Mouse (Mus musculus): ENCODE data around the gene Ugt1a9. TPM values are rescaled to one million over a fixed set of nuclear protein-coding genes. Genes with fewer than 3 reads are reported as not detected.
"Not testable (repeated sequence)": the region's sequence is repeated elsewhere in the genome, so short reads cannot be mapped to it uniquely, and the experiment has no call there.

The Ugt1a9 gene
- polyA plus RNA-seq, 1 experiment from 2014 or later: not detected

- 19% methylated on average over 4 of the region's 4 CpGs for WGBS
- not testable (repeated sequence) for ATAC-seq (ENCODE audit: low FRiP score); H3K9ac ChIP-seq
These were observed 50.0 kb downstream of the Ugt1a9 start for GRCm38 (mm10) chr1:88120550-88120949.

GRCm38 (mm10) chr1:88121521-88121920 lies 50.9 kb downstream of the Ugt1a9 start:
- WGBS: no CpG with 5 or more reads among the region's 1 CpGs
- H3K4me2 ChIP-seq; H3K4me3 ChIP-seq; H3K9ac ChIP-seq; H3K9me3 ChIP-seq; H3K4me1 ChIP-seq (replicated peaks); H3K36me3 ChIP-seq; H3K27me3 ChIP-seq; ATAC-seq (ENCODE audit: low FRiP score); H3K27ac ChIP-seq: not testable (repeated sequence)

More at GRCm38 (mm10) chr1:88120550-88120949, 50.0 kb downstream of the Ugt1a9 start:
- H3K27me3 ChIP-seq; H3K4me3 ChIP-seq; H3K9me3 ChIP-seq; H3K27ac ChIP-seq; H3K36me3 ChIP-seq; H3K4me1 ChIP-seq (replicated peaks); H3K4me2 ChIP-seq: not testable (repeated sequence)

- H3K27me3 ChIP-seq; H3K27ac ChIP-seq; H3K4me1 ChIP-seq (replicated peaks); H3K9ac ChIP-seq; ATAC-seq (ENCODE audit: low FRiP score); H3K36me3 ChIP-seq; H3K4me3 ChIP-seq; H3K9me3 ChIP-seq; H3K4me2 ChIP-seq: not testable (repeated sequence)
- 83% methylated on average over 4 of the region's 4 CpGs for WGBS
These were observed 55.3 kb downstream of the Ugt1a9 start for GRCm38 (mm10) chr1:88125827-88126360.

GRCm38 (mm10) chr1:88129091-88129490 lies 58.5 kb downstream of the Ugt1a9 start:
- H3K9ac ChIP-seq; H3K4me3 ChIP-seq; ATAC-seq (ENCODE audit: low FRiP score); H3K27ac ChIP-seq; H3K4me2 ChIP-seq; H3K4me1 ChIP-seq (replicated peaks); H3K36me3 ChIP-seq; H3K27me3 ChIP-seq; H3K9me3 ChIP-seq: not testable (repeated sequence)
- WGBS: 83% methylated on average over 2 of the region's 2 CpGs

- not testable (repeated sequence) for H3K4me1 ChIP-seq (replicated peaks); H3K4me2 ChIP-seq; H3K9me3 ChIP-seq; H3K4me3 ChIP-seq; H3K27ac ChIP-seq; H3K36me3 ChIP-seq; H3K27me3 ChIP-seq; ATAC-seq (ENCODE audit: low FRiP score); H3K9ac ChIP-seq
- WGBS: 90% methylated on average over 1 of the region's 1 CpGs
These were observed 59.6 kb downstream of the Ugt1a9 start for GRCm38 (mm10) chr1:88130223-88130622.

GRCm38 (mm10) chr1:88133908-88134456 lies 63.4 kb downstream of the Ugt1a9 start:
- Histone ChIP-seq H3K27ac (peak overlapping the region; percentile 67), H3K9me3 (no peaks in the 10 kb centered on the region), H3K27me3 (no peaks in the 10 kb centered on the region), H3K9ac (no peak overlapping the region), H3K4me2 (no peak overlapping the region), H3K4me1 (replicated peaks) (peaks cover 7% of the 10 kb centered on the region; the same call in 1 of the 2 replicates), H3K4me3 (no peak overlapping the region), H3K36me3 (no peaks in the 10 kb centered on the region)
- ATAC-seq (ENCODE audit: low FRiP score): peak; percentile 57
- WGBS: 58% methylated on average over 3 of the region's 3 CpGs

GRCm38 (mm10) chr1:88134457-88135011 lies 63.9 kb downstream of the Ugt1a9 start, which contains the start of gene Ugt1a6a:
TSS of gene Ugt1a6a (plus strand) at chr1:88134809.
- not testable (repeated sequence) for H3K4me3 ChIP-seq; H3K9me3 ChIP-seq; H3K27me3 ChIP-seq; H3K36me3 ChIP-seq; H3K9ac ChIP-seq; H3K4me1 ChIP-seq (replicated peaks); H3K4me2 ChIP-seq
- ATAC-seq (ENCODE audit: low FRiP score): peak; percentile 72
- peak within 1 kb of the TSS; percentile 67 for H3K27ac ChIP-seq
- WGBS: 44% methylated on average over 5 of the region's 5 CpGs

GRCm38 (mm10) chr1:88135229-88135904 lies 64.8 kb downstream of the Ugt1a9 start:
- 87% methylated on average over 6 of the region's 6 CpGs for WGBS
- H3K27ac ChIP-seq; H3K36me3 ChIP-seq; ATAC-seq (ENCODE audit: low FRiP score); H3K4me3 ChIP-seq; H3K4me2 ChIP-seq; H3K27me3 ChIP-seq; H3K4me1 ChIP-seq (replicated peaks); H3K9ac ChIP-seq; H3K9me3 ChIP-seq: not testable (repeated sequence)

GRCm38 (mm10) chr1:88136646-88137045 lies 66.0 kb downstream of the Ugt1a9 start:
- Histone ChIP-seq H3K27ac (no peak overlapping the region), H3K4me1 (replicated peaks) (peaks cover 7% of the 10 kb centered on the region; the same call in 1 of the 2 replicates), H3K4me2 (no peak overlapping the region), H3K9ac (no peak overlapping the region), H3K4me3 (no peak overlapping the region), H3K36me3 (no peaks in the 10 kb centered on the region), H3K27me3 (no peaks in the 10 kb centered on the region), H3K9me3 (no peaks in the 10 kb centered on the region)
- 71% methylated on average over 2 of the region's 2 CpGs for WGBS
- ATAC-seq (ENCODE audit: low FRiP score): no peak

- no peak overlapping the region for H3K4me2 ChIP-seq
- no peak for ATAC-seq (ENCODE audit: low FRiP score)
- H3K27me3 ChIP-seq: no peaks in the 10 kb centered on the region
- H3K9me3 ChIP-seq: no peaks in the 10 kb centered on the region
- no peak overlapping the region for H3K9ac ChIP-seq
- 94% methylated on average over 3 of the region's 3 CpGs for WGBS
- H3K27ac ChIP-seq: no peak overlapping the region
- no peak overlapping the region for H3K4me3 ChIP-seq
- peaks cover 7% of the 10 kb centered on the region; the same call in 1 of the 2 replicates for H3K4me1 ChIP-seq (replicated peaks)
- no peaks in the 10 kb centered on the region for H3K36me3 ChIP-seq
These were observed 66.7 kb downstream of the Ugt1a9 start for GRCm38 (mm10) chr1:88137264-88137663.

- ATAC-seq (ENCODE audit: low FRiP score): no peak
- Histone ChIP-seq H3K27me3 (no peaks in the 10 kb centered on the region), H3K4me2 (no peak overlapping the region), H3K9ac (no peak overlapping the region), H3K4me1 (replicated peaks) (peaks cover 7% of the 10 kb centered on the region; the same call in 1 of the 2 replicates), H3K4me3 (no peak overlapping the region), H3K9me3 (no peaks in the 10 kb centered on the region), H3K36me3 (no peaks in the 10 kb centered on the region), H3K27ac (no peak overlapping the region)
- WGBS: 91% methylated on average over 1 of the region's 1 CpGs
These were observed 67.5 kb downstream of the Ugt1a9 start for GRCm38 (mm10) chr1:88138145-88138544.

GRCm38 (mm10) chr1:88140492-88140891 lies 69.9 kb downstream of the Ugt1a9 start:
- not testable (repeated sequence) for H3K4me1 ChIP-seq (replicated peaks); H3K27ac ChIP-seq; ATAC-seq (ENCODE audit: low FRiP score); H3K9me3 ChIP-seq; H3K4me3 ChIP-seq; H3K36me3 ChIP-seq; H3K4me2 ChIP-seq; H3K9ac ChIP-seq; H3K27me3 ChIP-seq
- 33% methylated on average over 1 of the region's 1 CpGs for WGBS

Data from hindbrain, embryonic 13.5 days (tissue).